Mouse (Mus musculus): ENCODE data around the gene Lrg1. TPM values are rescaled to one million over a fixed set of nuclear protein-coding genes. Genes with fewer than 3 reads are reported as not detected.

Lrg1 gene
- polyA plus RNA-seq, 1 experiment from 2014 or later: not detected

DNA sequence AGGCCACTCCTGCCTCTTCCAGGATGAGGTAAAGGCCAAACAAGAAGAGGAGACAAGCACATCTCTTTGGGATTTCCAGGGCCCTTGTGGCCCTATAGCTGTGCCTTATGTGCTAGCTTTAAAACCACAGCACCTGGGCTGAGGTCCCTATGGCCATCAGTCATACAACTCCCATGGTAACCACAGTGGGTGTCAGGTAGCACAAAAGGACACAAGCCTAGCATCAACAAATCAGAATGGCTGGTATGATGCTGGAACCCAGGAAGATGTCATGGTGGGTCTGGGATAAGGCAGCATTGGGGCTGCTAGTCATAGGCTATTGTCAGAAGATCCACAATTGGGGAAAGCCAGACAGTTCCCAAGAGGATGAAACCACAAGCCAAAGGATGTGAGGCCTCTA lies 50.7 kb downstream of the Lrg1 start:
- ATAC-seq (replicated peaks; ENCODE audit: insufficient number of reproducible peaks, low FRiP score, low TSS enrichment): no peak
- no peaks in the 10 kb centered on the region for H3K27me3 ChIP-seq (ENCODE audit: control insufficient read depth, insufficient read depth, low read length)
- no peak overlapping the region for H3K4me2 ChIP-seq
- no peaks in the 10 kb centered on the region for H3K9me3 ChIP-seq (replicated peaks; ENCODE audit: control insufficient read depth, low read length)
- peaks cover 52% of the 10 kb centered on the region for H3K36me3 ChIP-seq (ENCODE audit: control insufficient read depth, insufficient read depth, low read length)
- no peak overlapping the region for H3K27ac ChIP-seq (ENCODE audit: low read depth, low read length)
- no peak overlapping the region for H3K9ac ChIP-seq (ENCODE audit: low read depth, low read length)
- no peak overlapping the region for H3K4me3 ChIP-seq (ENCODE audit: low read depth, low read length)
- H3K4me1 ChIP-seq (ENCODE audit: control insufficient read depth, insufficient read depth, low read length): peaks cover 9% of the 10 kb centered on the region

Other genes starting within 250 kb of the Lrg1 start
- 6.2 and 7.7 TPM in 2 replicates for gene Zfp119a, start 243.1 kb downstream of the Lrg1 start, polyA plus RNA-seq (2014; fragmentation: Nextera tagmentation; extraction: Ambion mirVana)
- gene Zfp959, start 229.9 kb downstream of the Lrg1 start, polyA plus RNA-seq (2014; fragmentation: Nextera tagmentation; extraction: Ambion mirVana): 9.4 and 9.6 TPM in 2 replicates
- 3.6 and 4.1 TPM in 2 replicates for gene Zfp119b, start 172.5 kb downstream of the Lrg1 start, polyA plus RNA-seq (2014; fragmentation: Nextera tagmentation; extraction: Ambion mirVana)
- 0.19 and 0.20 TPM in 2 replicates for gene Ebi3, start 169.4 kb downstream of the Lrg1 start, polyA plus RNA-seq (2014; fragmentation: Nextera tagmentation; extraction: Ambion mirVana)
- gene Yju2, start 162.9 kb downstream of the Lrg1 start, polyA plus RNA-seq (2014; fragmentation: Nextera tagmentation; extraction: Ambion mirVana): 15.5 and 18.1 TPM in 2 replicates
- gene Shd, start 151.5 kb downstream of the Lrg1 start, polyA plus RNA-seq (2014; fragmentation: Nextera tagmentation; extraction: Ambion mirVana): 10.8 and 11.9 TPM in 2 replicates
- gene Fsd1, start 135.5 kb downstream of the Lrg1 start, polyA plus RNA-seq (2014; fragmentation: Nextera tagmentation; extraction: Ambion mirVana): 5.0 and 5.2 TPM in 2 replicates
- gene Stap2, start 116.4 kb downstream of the Lrg1 start, polyA plus RNA-seq (2014; fragmentation: Nextera tagmentation; extraction: Ambion mirVana): 7.2 and 8.1 TPM in 2 replicates
- gene Mpnd, start 116.3 kb downstream of the Lrg1 start, polyA plus RNA-seq (2014; fragmentation: Nextera tagmentation; extraction: Ambion mirVana): 67.6 and 68.3 TPM in 2 replicates
- gene Sh3gl1, start 85.4 kb downstream of the Lrg1 start, polyA plus RNA-seq (2014; fragmentation: Nextera tagmentation; extraction: Ambion mirVana): 89.9 and 90.6 TPM in 2 replicates
- 13.4 and 13.5 TPM in 2 replicates for gene Chaf1a, start 81.6 kb downstream of the Lrg1 start, polyA plus RNA-seq (2014; fragmentation: Nextera tagmentation; extraction: Ambion mirVana)
- 37.3 and 39.4 TPM in 2 replicates for gene Ubxn6, start 47.0 kb downstream of the Lrg1 start, polyA plus RNA-seq (2014; fragmentation: Nextera tagmentation; extraction: Ambion mirVana)
- gene Hdgfl2, start 42.4 kb downstream of the Lrg1 start, polyA plus RNA-seq (2014; fragmentation: Nextera tagmentation; extraction: Ambion mirVana): 77.2 and 82.9 TPM in 2 replicates
- 0.10 and 0.11 TPM in 2 replicates for gene Plin4, start 12.2 kb downstream of the Lrg1 start, polyA plus RNA-seq (2014; fragmentation: Nextera tagmentation; extraction: Ambion mirVana)
- 0.18 and 0.33 TPM in 2 replicates for gene Plin5, start 4.4 kb downstream of the Lrg1 start, polyA plus RNA-seq (2014; fragmentation: Nextera tagmentation; extraction: Ambion mirVana)
- gene Sema6b, start 18.3 kb upstream of the Lrg1 start, polyA plus RNA-seq (2014; fragmentation: Nextera tagmentation; extraction: Ambion mirVana): 0.11 and 0.33 TPM in 2 replicates
- gene Tnfaip8l1, start 40.5 kb upstream of the Lrg1 start, polyA plus RNA-seq (2014; fragmentation: Nextera tagmentation; extraction: Ambion mirVana): 4.7 and 6.0 TPM in 2 replicates
- gene Mydgf, start 61.9 kb upstream of the Lrg1 start, polyA plus RNA-seq (2014; fragmentation: Nextera tagmentation; extraction: Ambion mirVana): 78.6 and 87.8 TPM in 2 replicates
- gene Dpp9, start 96.9 kb upstream of the Lrg1 start, polyA plus RNA-seq (2014; fragmentation: Nextera tagmentation; extraction: Ambion mirVana): 21.4 and 23.2 TPM in 2 replicates
- 17.9 and 19.3 TPM in 2 replicates for gene Fem1a, start 134.8 kb upstream of the Lrg1 start, polyA plus RNA-seq (2014; fragmentation: Nextera tagmentation; extraction: Ambion mirVana)
- 10.4 and 11.4 TPM in 2 replicates for gene Ticam1, start 154.8 kb upstream of the Lrg1 start, polyA plus RNA-seq (2014; fragmentation: Nextera tagmentation; extraction: Ambion mirVana)
- gene Plin3, start 170.9 kb upstream of the Lrg1 start, polyA plus RNA-seq (2014; fragmentation: Nextera tagmentation; extraction: Ambion mirVana): 58.8 and 77.3 TPM in 2 replicates
- gene Arrdc5, start 178.3 kb upstream of the Lrg1 start, polyA plus RNA-seq (2014; fragmentation: Nextera tagmentation; extraction: Ambion mirVana): not detected in 2 replicates
- gene Uhrf1, start 181.3 kb upstream of the Lrg1 start, polyA plus RNA-seq (2014; fragmentation: Nextera tagmentation; extraction: Ambion mirVana): 53.0 and 62.4 TPM in 2 replicates
- gene Kdm4b, start 204.1 kb upstream of the Lrg1 start, polyA plus RNA-seq (2014; fragmentation: Nextera tagmentation; extraction: Ambion mirVana): 19.6 and 22.8 TPM in 2 replicates

All from heart, embryonic 11.5 days (tissue).